In the genomic region with DNA sequence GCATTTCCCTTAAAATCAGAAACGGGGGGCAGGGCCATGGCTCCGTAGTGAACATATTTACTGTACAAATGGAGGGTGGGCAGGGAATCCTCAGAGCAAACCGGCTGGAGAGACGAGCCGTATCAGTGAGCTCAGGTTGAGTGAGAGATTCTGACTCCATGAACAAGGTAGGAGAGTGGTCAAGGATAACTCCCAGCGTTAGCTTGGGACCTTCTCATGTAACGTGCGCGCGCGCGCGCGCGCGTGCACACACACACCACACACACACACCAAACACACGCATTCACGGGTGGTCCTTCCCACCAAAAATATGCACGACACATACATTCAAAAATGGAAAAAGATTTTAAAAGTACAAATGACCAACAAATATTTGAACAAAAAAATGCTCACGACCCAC, we compare ENCODE assay signal across 10 mouse cellular contexts. TPM values are rescaled to one million over a fixed set of nuclear protein-coding genes. Genes with fewer than 3 reads are reported as not detected.
DNase-seq lines count a peak whose midpoint lies in the region; ATAC-seq lines count a peak whose summit lies in the region.
"Had no signal": no experiment of that assay in that cellular context is flagged by ENCODE, and none has a peak within 500 bp of the region (broad histone marks: within the 10 kb centered on the region; RNA-seq: fewer than 3 reads in every experiment).

No protein-coding gene starts in this region.

- ATAC-seq in forebrain, embryonic 12.5 days (ENCODE audit: low FRiP score), result no peak
- ATAC-seq in forebrain, embryonic 11.5 days (replicated peaks; ENCODE audit: low FRiP score), result no peak
- no peak for ATAC-seq in lung, embryonic 15.5 days (ENCODE audit: borderline replicate concordance, extremely low read depth, low FRiP score, low TSS enrichment)
- no peak for ATAC-seq in embryonic facial prominence, embryonic 14.5 days (ENCODE audit: low read depth)
- ATAC-seq in liver, embryonic 16.5 days (ENCODE audit: low read depth), result no peak

- H3K9me3 ChIP-seq in forebrain, embryonic 12.5 days, result no peaks in the 10 kb centered on the region
- H3K9me3 ChIP-seq in forebrain, embryonic 11.5 days (ENCODE audit: control insufficient read depth, low read length), result no peaks in the 10 kb centered on the region
- no peaks in the 10 kb centered on the region for H3K9me3 ChIP-seq in lung, embryonic 15.5 days
- no peaks in the 10 kb centered on the region for H3K9me3 ChIP-seq in embryonic facial prominence, embryonic 14.5 days (ENCODE audit: control insufficient read depth, low read length)
- H3K9me3 ChIP-seq in liver, embryonic 16.5 days (replicated peaks; ENCODE audit: control insufficient read depth, low read length), result no peaks in the 10 kb centered on the region
- H3K9me3 ChIP-seq: hindbrain, embryonic 15.5 days had no signal

- H3K9ac ChIP-seq in forebrain, embryonic 12.5 days, result no peak overlapping the region
- no peak overlapping the region for H3K9ac ChIP-seq in forebrain, embryonic 11.5 days (ENCODE audit: low read length)
- H3K9ac ChIP-seq in lung, embryonic 15.5 days, result no peak overlapping the region
- H3K9ac ChIP-seq in embryonic facial prominence, embryonic 14.5 days (ENCODE audit: low read depth, low read length), result no peak overlapping the region
- H3K9ac ChIP-seq in liver, embryonic 16.5 days (ENCODE audit: low read depth, low read length), result no peak overlapping the region; the same call in 1 of the 2 replicates
- H3K9ac ChIP-seq: hindbrain, embryonic 15.5 days had no signal

- H3K4me3 ChIP-seq in forebrain, embryonic 12.5 days (replicated peaks), result no peak overlapping the region
- no peak overlapping the region for H3K4me3 ChIP-seq in forebrain, embryonic 11.5 days (ENCODE audit: low read depth, low read length)
- H3K4me3 ChIP-seq in lung, embryonic 15.5 days, result peak overlapping the region; percentile 19
- H3K4me3 ChIP-seq in embryonic facial prominence, embryonic 14.5 days (ENCODE audit: low read depth, low read length), result peak overlapping the region; percentile 7
- H3K4me3 ChIP-seq in liver, embryonic 16.5 days (ENCODE audit: low read depth, low read length), result peak overlapping the region; percentile 45
- H3K4me3 ChIP-seq: hindbrain, embryonic 15.5 days; myocyte had no signal

- WGBS in forebrain, embryonic 12.5 days, result 85% methylated on average over 20 of the region's 20 CpGs
- 84% methylated on average over 20 of the region's 20 CpGs for WGBS in forebrain, embryonic 11.5 days
- WGBS in lung, embryonic 15.5 days, result 70% methylated on average over 20 of the region's 20 CpGs
- WGBS in embryonic facial prominence, embryonic 14.5 days, result 82% methylated on average over 20 of the region's 20 CpGs
- 74% methylated on average over 20 of the region's 20 CpGs for WGBS in liver, embryonic 16.5 days (ENCODE audit: insufficient replicate concordance)

- DNase-seq in forebrain, embryonic 11.5 days (ENCODE audit: low spot score), result no peak
- no peak for DNase-seq in lung, postnatal 25 days (ENCODE audit: low spot score)
- no peak for DNase-seq in embryonic facial prominence, embryonic 14.5 days (ENCODE audit: low spot score)
- DNase-seq in frontal cortex, adult 2 months (ENCODE audit: extremely low spot score in 1 of 2, low spot score in 1 of 2), result no peak
- DNase-seq in urinary bladder, postnatal 10 days (ENCODE audit: low spot score), result no peak

- no peak overlapping the region for H3K27ac ChIP-seq in forebrain, embryonic 12.5 days
- no peak overlapping the region for H3K27ac ChIP-seq in forebrain, embryonic 11.5 days (ENCODE audit: low read depth, low read length)
- no peak overlapping the region for H3K27ac ChIP-seq in lung, embryonic 15.5 days
- H3K27ac ChIP-seq in embryonic facial prominence, embryonic 14.5 days (replicated peaks; ENCODE audit: low read depth, low read length), result no peak overlapping the region
- no peak overlapping the region for H3K27ac ChIP-seq in liver, embryonic 16.5 days (ENCODE audit: low read length)
- H3K27ac ChIP-seq: hindbrain, embryonic 15.5 days had no signal

- H3K4me1 ChIP-seq in forebrain, embryonic 12.5 days, result peaks cover 62% of the 10 kb centered on the region
- H3K4me1 ChIP-seq in forebrain, embryonic 11.5 days (replicated peaks; ENCODE audit: control insufficient read depth, insufficient read depth, low read length), result peaks cover 9% of the 10 kb centered on the region
- H3K4me1 ChIP-seq in lung, embryonic 15.5 days, result peaks cover 9% of the 10 kb centered on the region
- peaks cover 10% of the 10 kb centered on the region for H3K4me1 ChIP-seq in embryonic facial prominence, embryonic 14.5 days (ENCODE audit: control insufficient read depth, insufficient read depth, low read length)
- peaks cover 8% of the 10 kb centered on the region for H3K4me1 ChIP-seq in liver, embryonic 16.5 days (ENCODE audit: control insufficient read depth, low read depth, low read length)

- peaks cover 17% of the 10 kb centered on the region for H3K36me3 ChIP-seq in forebrain, embryonic 12.5 days (replicated peaks)
- H3K36me3 ChIP-seq in forebrain, embryonic 11.5 days (ENCODE audit: control insufficient read depth, insufficient read depth, low read length), result no peaks in the 10 kb centered on the region; the same call in 1 of the 2 replicates
- H3K36me3 ChIP-seq in lung, embryonic 15.5 days, result peaks cover 11% of the 10 kb centered on the region
- H3K36me3 ChIP-seq in embryonic facial prominence, embryonic 14.5 days (ENCODE audit: control insufficient read depth, insufficient read depth, low read length), result peaks cover 13% of the 10 kb centered on the region
- H3K36me3 ChIP-seq in liver, embryonic 16.5 days (ENCODE audit: control insufficient read depth, insufficient read depth), result no peaks in the 10 kb centered on the region; the same call in 1 of the 2 replicates

- no peaks in the 10 kb centered on the region for H3K27me3 ChIP-seq in forebrain, embryonic 12.5 days
- H3K27me3 ChIP-seq in forebrain, embryonic 11.5 days (ENCODE audit: control insufficient read depth, insufficient read depth, low read length), result no peaks in the 10 kb centered on the region
- H3K27me3 ChIP-seq in lung, embryonic 15.5 days, result no peaks in the 10 kb centered on the region
- H3K27me3 ChIP-seq in embryonic facial prominence, embryonic 14.5 days (replicated peaks; ENCODE audit: control insufficient read depth, insufficient read depth, low read length), result no peaks in the 10 kb centered on the region
- H3K27me3 ChIP-seq in liver, embryonic 16.5 days (ENCODE audit: control insufficient read depth, insufficient read depth, low read depth, low read length), result no peaks in the 10 kb centered on the region
- H3K27me3 ChIP-seq: hindbrain, embryonic 15.5 days had no signal

- H3K4me2 ChIP-seq in forebrain, embryonic 12.5 days, result 0 out of 2 replicates have a peak overlapping the region, but pooled peaks have one; percentile 2
- no peak overlapping the region for H3K4me2 ChIP-seq in forebrain, embryonic 11.5 days (ENCODE audit: low read depth, low read length, severe bottlenecking)
- peak overlapping the region; percentile 39; the same call in 1 of the 2 replicates for H3K4me2 ChIP-seq in lung, embryonic 15.5 days
- H3K4me2 ChIP-seq in embryonic facial prominence, embryonic 14.5 days (ENCODE audit: low read depth, low read length), result peak overlapping the region; percentile 13; the same call in 1 of the 2 replicates
- peak overlapping the region; percentile 28 for H3K4me2 ChIP-seq in liver, embryonic 16.5 days (ENCODE audit: low read depth, low read length)

RNA-seq across cellular contexts. Expression of gene Pmpcb, which starts 1.8 kb away (rescaled TPM):
- 88.5 and 94.9 TPM in 2 replicates for polyA plus RNA-seq in forebrain, embryonic 12.5 days (2016; fragmentation: Nextera tagmentation; extraction: Ambion mirVana)
- 98.6 and 99.3 TPM in 2 replicates for polyA plus RNA-seq in forebrain, embryonic 11.5 days (2014; fragmentation: Nextera tagmentation; extraction: Ambion mirVana)
- 76.3 and 78.8 TPM in 2 replicates for polyA plus RNA-seq in lung, embryonic 15.5 days (2015; fragmentation: Nextera tagmentation; extraction: Ambion mirVana)
- polyA plus RNA-seq in embryonic facial prominence, embryonic 14.5 days (2014; fragmentation: Nextera tagmentation; extraction: Ambion mirVana), result 79.4 and 82.3 TPM in 2 replicates
- polyA plus RNA-seq in liver, embryonic 16.5 days (2015; fragmentation: Nextera tagmentation; extraction: Ambion mirVana), result 38.4 and 42.4 TPM in 2 replicates
- 56.2 and 61.2 TPM in 2 replicates for polyA plus RNA-seq in frontal cortex, adult 2 months (2012; rRNA removed)

RNA-seq across cellular contexts. Expression of gene Napepld, which starts 33.9 kb away (rescaled TPM):
- polyA plus RNA-seq in forebrain, embryonic 12.5 days (2016; fragmentation: Nextera tagmentation; extraction: Ambion mirVana), result 12.6 and 13.5 TPM in 2 replicates
- polyA plus RNA-seq in forebrain, embryonic 11.5 days (2014; fragmentation: Nextera tagmentation; extraction: Ambion mirVana), result 17.9 and 20.3 TPM in 2 replicates
- polyA plus RNA-seq in lung, embryonic 15.5 days (2015; fragmentation: Nextera tagmentation; extraction: Ambion mirVana), result 4.0 and 4.9 TPM in 2 replicates
- 2.4 and 2.8 TPM in 2 replicates for polyA plus RNA-seq in embryonic facial prominence, embryonic 14.5 days (2014; fragmentation: Nextera tagmentation; extraction: Ambion mirVana)
- polyA plus RNA-seq in liver, embryonic 16.5 days (2015; fragmentation: Nextera tagmentation; extraction: Ambion mirVana), result 0.93 and 1.1 TPM in 2 replicates
- 7.6 and 7.8 TPM in 2 replicates for polyA plus RNA-seq in frontal cortex, adult 2 months (2012; rRNA removed)

RNA-seq across cellular contexts. Expression of gene Dnajc2, which starts 50.0 kb away (rescaled TPM):
- 94.3 and 97.1 TPM in 2 replicates for polyA plus RNA-seq in forebrain, embryonic 12.5 days (2016; fragmentation: Nextera tagmentation; extraction: Ambion mirVana)
- 102 TPM in 2 replicates for polyA plus RNA-seq in forebrain, embryonic 11.5 days (2014; fragmentation: Nextera tagmentation; extraction: Ambion mirVana)
- polyA plus RNA-seq in lung, embryonic 15.5 days (2015; fragmentation: Nextera tagmentation; extraction: Ambion mirVana), result 62.4 and 66.9 TPM in 2 replicates
- polyA plus RNA-seq in embryonic facial prominence, embryonic 14.5 days (2014; fragmentation: Nextera tagmentation; extraction: Ambion mirVana), result 56.4 and 59.2 TPM in 2 replicates
- polyA plus RNA-seq in liver, embryonic 16.5 days (2015; fragmentation: Nextera tagmentation; extraction: Ambion mirVana), result 17.5 and 20.8 TPM in 2 replicates
- polyA plus RNA-seq in frontal cortex, adult 2 months (2012; rRNA removed), result 21.5 and 24.1 TPM in 2 replicates

RNA-seq across cellular contexts. Expression of gene Psmc2, which starts 50.0 kb away (rescaled TPM):
- polyA plus RNA-seq in forebrain, embryonic 12.5 days (2016; fragmentation: Nextera tagmentation; extraction: Ambion mirVana), result 214 and 221 TPM in 2 replicates
- polyA plus RNA-seq in forebrain, embryonic 11.5 days (2014; fragmentation: Nextera tagmentation; extraction: Ambion mirVana), result 236 and 240 TPM in 2 replicates
- 187 and 190 TPM in 2 replicates for polyA plus RNA-seq in lung, embryonic 15.5 days (2015; fragmentation: Nextera tagmentation; extraction: Ambion mirVana)
- polyA plus RNA-seq in embryonic facial prominence, embryonic 14.5 days (2014; fragmentation: Nextera tagmentation; extraction: Ambion mirVana), result 161 and 183 TPM in 2 replicates
- 95.5 and 113 TPM in 2 replicates for polyA plus RNA-seq in liver, embryonic 16.5 days (2015; fragmentation: Nextera tagmentation; extraction: Ambion mirVana)
- polyA plus RNA-seq in frontal cortex, adult 2 months (2012; rRNA removed), result 91.4 and 96.8 TPM in 2 replicates

Comparison
In these comparisons a context has a peak if more than half of its experiments do, and no peak if none do; other contexts are left out.
1. H3K4me3 ChIP-seq: peak in lung, embryonic 15.5 days (single experiment), embryonic facial prominence, embryonic 14.5 days (single experiment) and liver, embryonic 16.5 days (single experiment); none in forebrain, embryonic 12.5 days (single experiment) and forebrain, embryonic 11.5 days (single experiment).